Mouse (Mus musculus) cerebellum, adult 2 months (tissue): ENCODE measurements around the gene Adamts13. TPM values are rescaled to one million over a fixed set of nuclear protein-coding genes. Genes with fewer than 3 reads are reported as not detected.

Experiments used
- DNase-seq, 2 experiments: peaks; one replicate each; pipeline ENCODE4 v3.0.0; 2021
- H3K27ac ChIP-seq: fragments of 200-500 bp; 2 replicates; pipeline ENCODE4 v1.5.1; 2012; ENCODE audit warnings: low read length, control low read depth, inconsistent platforms; ENCODE audit not compliant: insufficient read depth
- H3K27me3 ChIP-seq: fragments of 200-500 bp; 2 replicates; pipeline ENCODE4 v1.6.1; 2012; ENCODE audit warnings: inconsistent platforms, mild to moderate bottlenecking, low read length, moderate library complexity; ENCODE audit not compliant: control insufficient read depth, insufficient read depth
- H3K4me1 ChIP-seq: fragments of 200-500 bp; 2 replicates; pipeline ENCODE4 v1.6.1; 2011; ENCODE audit warnings: low read length; ENCODE audit not compliant: control insufficient read depth, insufficient read depth
- H3K4me3 ChIP-seq: fragments of 200-500 bp; replicated peaks from 2 replicates; pipeline ENCODE3; 2011; ENCODE audit warnings: mild to moderate bottlenecking, low read depth, low read length, control low read depth; ENCODE audit not compliant: insufficient read depth
- CTCF ChIP-seq: fragments of 200-500 bp; IDR thresholded peaks from 2 replicates; pipeline ENCODE4 v1.5.1; 2011; ENCODE audit warnings: low read depth, mild to moderate bottlenecking, control low read depth, low read length, moderate library complexity, borderline replicate concordance; ENCODE audit not compliant: insufficient read depth
- POLR2A ChIP-seq: fragments of 200-500 bp; IDR thresholded peaks from 2 replicates; pipeline ENCODE4 v1.6.1; 2011; ENCODE audit warnings: low read length, control low read depth, borderline replicate concordance; ENCODE audit not compliant: insufficient read depth
- WGBS: fragments of 180-500 bp; shearing (Covaris S2); methylation state at CpG from one replicate; pipeline ENCODE4 v1.1.7; 2018; 5-methylcytosine and 5-hydroxymethylcytosine counted together
- polyA plus RNA-seq: library from polyadenylated mRNA; depleted of rRNA; stranded (reverse); fragments of >200 nt; gene quantifications from 2 replicates; pipeline ENCODE4 v1.2.3, GENCODE M21; 2012

The Adamts13 gene
- polyA plus RNA-seq, 1 experiment = not detected

DNA sequence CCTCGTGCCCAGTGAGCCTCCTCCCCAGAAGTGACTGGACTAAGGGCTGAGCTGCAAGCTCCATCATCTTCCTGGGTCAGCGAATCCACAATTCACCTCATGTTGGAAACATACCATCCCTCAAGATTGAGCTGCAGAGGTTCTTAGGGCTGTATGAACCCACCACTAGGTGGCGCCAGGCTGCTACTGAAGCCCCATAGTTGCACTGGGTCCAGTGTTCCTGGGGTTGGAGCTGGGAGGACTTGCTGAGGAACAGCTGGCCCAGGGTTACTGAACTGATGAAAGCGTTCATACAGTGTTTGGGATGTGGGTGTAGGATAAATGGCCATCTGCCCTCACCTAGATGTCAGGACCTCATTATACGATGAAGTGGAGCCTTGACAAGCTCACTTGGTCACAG, 44.6 kb downstream of the Adamts13 start:
- 38% methylated on average over 5 of the region's 5 CpGs for WGBS

GRCm38 (mm10) chr2:27019530-27019929, 46.3 kb downstream of the Adamts13 start:
- Histone ChIP-seq H3K27me3 (no peaks in the 10 kb centered on the region), H3K4me1 (peaks cover 13% of the 10 kb centered on the region), H3K27ac (no peak overlapping the region), H3K4me3 (no peak overlapping the region)
- WGBS = 82% methylated on average over 2 of the region's 2 CpGs
- no peak for TF ChIP-seq CTCF
- TF ChIP-seq POLR2A = peak; percentile 3; the same call in 1 of the 2 replicates
- DNase-seq = no peak

More for the DNA sequence above, 44.6 kb downstream of the Adamts13 start:
- TF ChIP-seq CTCF (peak; percentile 93), POLR2A (peak; percentile 22; the same call in 1 of the 2 replicates)
- no peak overlapping the region for H3K27ac ChIP-seq
- H3K27me3 ChIP-seq = no peaks in the 10 kb centered on the region
- peak; percentile 61 to 73 for DNase-seq
- H3K4me1 ChIP-seq = peaks cover 3% of the 10 kb centered on the region
- H3K4me3 ChIP-seq = no peak overlapping the region

- Histone ChIP-seq H3K4me1 (peaks cover 20% of the 10 kb centered on the region), H3K27ac (no peak overlapping the region), H3K4me3 (no peak overlapping the region), H3K27me3 (no peaks in the 10 kb centered on the region)
- TF ChIP-seq POLR2A (no peak), CTCF (no peak)
- DNase-seq = peak in 1 of 2 experiments; percentile 27
- WGBS = 4% methylated on average over 1 of the region's 1 CpGs
Measured at GRCm38 (mm10) chr2:27021103-27021502, 47.9 kb downstream of the Adamts13 start.

DNA sequence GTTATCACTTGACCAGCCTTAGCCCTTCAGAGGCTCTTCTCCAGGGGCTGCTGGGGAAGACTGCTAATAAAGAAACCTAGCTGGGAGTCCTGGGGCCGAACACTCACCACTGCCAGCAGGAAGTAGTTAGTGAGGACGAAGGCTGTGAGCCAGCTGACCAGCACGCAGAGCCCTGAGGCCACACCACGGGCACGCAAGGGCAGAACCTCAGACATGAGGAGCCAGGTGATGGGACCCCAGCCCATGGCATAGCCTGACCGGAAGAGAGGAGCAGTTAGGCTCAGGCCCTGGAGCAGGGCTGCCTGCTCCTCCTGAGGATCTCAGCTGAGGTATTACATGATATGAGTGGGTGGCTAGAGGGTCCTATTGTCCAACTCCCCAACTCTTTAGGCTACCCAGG, 49.4 kb downstream of the Adamts13 start:
- no peak for TF ChIP-seq POLR2A
- no peak for TF ChIP-seq CTCF
- 39% methylated on average over 6 of the region's 6 CpGs for WGBS
- Histone ChIP-seq H3K4me3 (no peak overlapping the region), H3K27me3 (no peaks in the 10 kb centered on the region), H3K4me1 (peaks cover 26% of the 10 kb centered on the region), H3K27ac (no peak overlapping the region)
- DNase-seq = peak in 1 of 2 experiments; percentile 31

GRCm38 (mm10) chr2:27024136-27024535, 50.9 kb downstream of the Adamts13 start:
- no peak for TF ChIP-seq POLR2A
- TF ChIP-seq CTCF = no peak
- H3K4me3 ChIP-seq = no peak overlapping the region
- peak in 1 of 2 experiments; percentile 37 for DNase-seq
- H3K27me3 ChIP-seq = no peaks in the 10 kb centered on the region
- WGBS = 66% methylated on average over 14 of the region's 14 CpGs
- H3K4me1 ChIP-seq = peaks cover 26% of the 10 kb centered on the region
- H3K27ac ChIP-seq = no peak overlapping the region

GRCm38 (mm10) chr2:27025545-27025944, 52.3 kb downstream of the Adamts13 start:
- TF ChIP-seq CTCF = no peak
- no peaks in the 10 kb centered on the region for H3K27me3 ChIP-seq
- no peak overlapping the region for H3K27ac ChIP-seq
- WGBS = 82% methylated on average over 3 of the region's 3 CpGs
- peaks cover 26% of the 10 kb centered on the region for H3K4me1 ChIP-seq
- no peak overlapping the region for H3K4me3 ChIP-seq
- DNase-seq = no peak

DNA sequence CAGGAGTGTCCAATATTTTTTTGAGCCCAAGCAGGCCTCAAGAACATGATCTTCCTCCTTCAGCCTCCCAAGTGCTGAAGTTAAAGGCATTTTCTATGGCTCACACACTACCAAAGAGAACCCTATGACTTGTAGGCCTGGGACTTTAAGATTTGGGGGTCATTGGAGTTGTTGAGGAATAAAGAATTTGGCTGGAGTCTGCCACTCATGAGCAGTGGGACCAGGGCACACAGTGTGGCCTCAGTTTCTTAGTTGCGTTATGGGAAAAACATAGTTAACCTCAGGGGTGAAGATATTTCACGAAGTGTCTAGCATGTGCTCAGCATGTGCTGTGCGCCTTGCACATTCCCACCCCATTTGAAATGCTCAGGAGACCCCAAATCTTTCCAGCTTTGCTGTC, 53.1 kb downstream of the Adamts13 start:
- no peak for TF ChIP-seq POLR2A
- no peaks in the 10 kb centered on the region for H3K27me3 ChIP-seq
- DNase-seq = no peak
- peak overlapping the region; percentile 32 for H3K27ac ChIP-seq
- 76% methylated on average over 3 of the region's 3 CpGs for WGBS
- H3K4me1 ChIP-seq = peaks cover 26% of the 10 kb centered on the region
- H3K4me3 ChIP-seq = peak overlapping the region; percentile 67

GRCm38 (mm10) chr2:27026857-27027617, 53.8 kb downstream of the Adamts13 start:
- Histone ChIP-seq H3K27ac (peak overlapping the region; percentile 32), H3K4me1 (peaks cover 26% of the 10 kb centered on the region), H3K27me3 (no peaks in the 10 kb centered on the region), H3K4me3 (peak overlapping the region; percentile 67)
- TF ChIP-seq CTCF (no peak), POLR2A (no peak)
- peak; percentile 54 to 58 for DNase-seq
- 13% methylated on average over 10 of the region's 10 CpGs for WGBS
